Mouse (Mus musculus) MEL (cell line): ENCODE results near the gene Hrh1. TPM values are rescaled to one million over a fixed set of nuclear protein-coding genes. Genes with fewer than 3 reads are reported as not detected.

Experiments
- polyA plus RNA-seq, 2 experiments: library from polyadenylated mRNA; stranded (reverse) in 1 of 2; unstranded in 1 of 2; fragments of >175 nt in 1 of 2; fragments of >200 nt in 1 of 2; gene quantifications; 2 replicates each; pipeline versions ENCODE4 v1.2.1 to v1.2.4; 2012; ENCODE audit warnings: low replicate concordance in 2 of 2, low read depth in 1 of 2; ENCODE audit not compliant: insufficient read length in 2 of 2, insufficient read depth in 1 of 2, missing spikeins in 1 of 2
- total RNA-seq: library from RNA; depleted of rRNA; stranded (reverse); fragments of 300-350 nt; gene quantifications from 2 replicates; pipeline ENCODE4 v1.2.3, GENCODE M21; 2012; rRNA removed

Gene Hrh1
- total and polyA plus RNA-seq, 3 experiments, result not detected

Other genes starting within 250 kb of the Hrh1 start
- gene Slc6a1, start 115.3 kb upstream of the Hrh1 start, total RNA-seq, result not detected in 2 replicates
- not detected for gene Slc6a1, start 115.3 kb upstream of the Hrh1 start, polyA plus RNA-seq
- gene Atg7, start 245.2 kb downstream of the Hrh1 start, total RNA-seq, result 11.3 and 14.6 TPM in 2 replicates
- 10 to 100 TPM in 1 of 2 experiments, not detected in 1; 14.6 TPM for gene Atg7, start 245.2 kb downstream of the Hrh1 start, polyA plus RNA-seq